Mouse (Mus musculus): ENCODE measurements around the gene Tap1. TPM values are rescaled to one million over a fixed set of nuclear protein-coding genes. Genes with fewer than 3 reads are reported as not detected.

Gene Tap1
- total and polyA plus RNA-seq, 3 experiments: 30.7 to 46.6 TPM; not detected in 1

GRCm38 (mm10) chr17:34198521-34198912, 11.2 kb downstream of the Tap1 start (continued):
- no peak for TF ChIP-seq CHD1 (IDR thresholded peaks at IDR 0.05; ENCODE audit: low read depth, low read length)
- no peak for TF ChIP-seq JUND (IDR thresholded peaks at IDR 0.05; ENCODE audit: low read depth, low read length)
- no peak for TF ChIP-seq USF2 (IDR thresholded peaks at IDR 0.05; ENCODE audit: borderline replicate concordance in 1 of 2, insufficient read depth in 1 of 2, low read depth in 1 of 2, low read length in 2 of 2)
- no peak for TF ChIP-seq MAZ (IDR thresholded peaks at IDR 0.05; ENCODE audit: low read depth, low read length)

- no peaks in the 10 kb centered on the region for H3K27me3 ChIP-seq (ENCODE audit: control insufficient read depth in 1 of 2, insufficient read depth in 2 of 2, low read length in 2 of 2)
- H3K9ac ChIP-seq (ENCODE audit: control insufficient read depth, low read depth, low read length, poor library complexity, severe bottlenecking): peak overlapping the region; percentile 88
- peak overlapping the region; percentile 67 to 93 for H3K4me3 ChIP-seq (ENCODE audit: control insufficient read depth in 1 of 2, insufficient read depth in 1 of 2, low read depth in 2 of 2, low read length in 2 of 2)
- DNase-seq (ENCODE audit: low read depth, low spot score): no peak
- H3K27ac ChIP-seq (ENCODE audit: control insufficient read depth, low read depth, low read length): peak overlapping the region; percentile 59
- peaks cover 15% of the 10 kb centered on the region for H3K79me2 ChIP-seq (ENCODE audit: control insufficient read depth, insufficient read depth, low read length, poor library complexity)
- no peaks in the 10 kb centered on the region for H3K9me3 ChIP-seq (replicated peaks; ENCODE audit: insufficient read depth, low read length)
- H3K36me3 ChIP-seq (ENCODE audit: control insufficient read depth in 1 of 2, insufficient read depth in 2 of 2, low read length in 2 of 2): peaks cover 0 to 5% of the 10 kb centered on the region in 2 experiments; a peak in 1 of 4 replicates
- no peak for TF ChIP-seq CHD1 (IDR thresholded peaks at IDR 0.05; ENCODE audit: low read depth, low read length)
- no peak for TF ChIP-seq KAT2A (conservative IDR thresholded peaks at IDR 0.05; ENCODE audit: low read depth, low read length)
- TF ChIP-seq HCFC1 (IDR thresholded peaks at IDR 0.05; ENCODE audit: low read depth, low read length): no peak
- no peak for TF ChIP-seq NELFE (IDR thresholded peaks at IDR 0.05; ENCODE audit: low read depth, low read length)
- TF ChIP-seq E2F4 (IDR thresholded peaks at IDR 0.05; ENCODE audit: borderline replicate concordance, low read depth, low read length): no peak
- TF ChIP-seq MXI1 (IDR thresholded peaks at IDR 0.05; ENCODE audit: low read depth, low read length): no peak
- TF ChIP-seq POLR2A (IDR thresholded peaks at IDR 0.05; ENCODE audit: control insufficient read depth in 1 of 2, insufficient read depth in 1 of 2, low read depth in 1 of 2, low read length in 2 of 2, poor library complexity in 1 of 2): no peak
- no peak for TF ChIP-seq TBP (IDR thresholded peaks at IDR 0.05; ENCODE audit: low read depth, low read length)
- TF ChIP-seq MYB (IDR thresholded peaks at IDR 0.05; ENCODE audit: low read depth, low read length): no peak
- no peak for TF ChIP-seq ZKSCAN1 (IDR thresholded peaks at IDR 0.05; ENCODE audit: low read depth, low read length)
- peaks cover 13 to 15% of the 10 kb centered on the region in 2 experiments for H3K4me1 ChIP-seq (ENCODE audit: control insufficient read depth in 1 of 2, insufficient read depth in 2 of 2, low read length in 2 of 2)
These were observed 11.8 kb downstream of the Tap1 start for GRCm38 (mm10) chr17:34199050-34199619.

- Histone ChIP-seq H3K4me3 (ENCODE audit: control insufficient read depth in 1 of 2, insufficient read depth in 1 of 2, low read depth in 2 of 2, low read length in 2 of 2) (no peak overlapping the region), H3K9me3 (replicated peaks; ENCODE audit: insufficient read depth, low read length) (no peaks in the 10 kb centered on the region), H3K79me2 (ENCODE audit: control insufficient read depth, insufficient read depth, low read length, poor library complexity) (peaks cover 23% of the 10 kb centered on the region), H3K9ac (ENCODE audit: control insufficient read depth, low read depth, low read length, poor library complexity, severe bottlenecking) (no peak overlapping the region), H3K4me1 (ENCODE audit: control insufficient read depth in 1 of 2, insufficient read depth in 2 of 2, low read length in 2 of 2) (peaks cover 13 to 15% of the 10 kb centered on the region in 2 experiments), H3K36me3 (ENCODE audit: control insufficient read depth in 1 of 2, insufficient read depth in 2 of 2, low read length in 2 of 2) (peaks cover 0 to 5% of the 10 kb centered on the region in 2 experiments; a peak in 1 of 4 replicates), H3K27me3 (ENCODE audit: control insufficient read depth in 1 of 2, insufficient read depth in 2 of 2, low read length in 2 of 2) (no peaks in the 10 kb centered on the region), H3K27ac (ENCODE audit: control insufficient read depth, low read depth, low read length) (no peak overlapping the region)
- TF ChIP-seq E2F4 (IDR thresholded peaks at IDR 0.05; ENCODE audit: borderline replicate concordance, low read depth, low read length) (no peak), HCFC1 (IDR thresholded peaks at IDR 0.05; ENCODE audit: low read depth, low read length) (no peak), UBTF (IDR thresholded peaks at IDR 0.05; ENCODE audit: borderline replicate concordance, insufficient read depth, low read depth, low read length) (no peak), GATA1 (IDR thresholded peaks at IDR 0.05; ENCODE audit: low read depth, low read length) (no peak), POLR2A (IDR thresholded peaks at IDR 0.05; ENCODE audit: control insufficient read depth in 1 of 2, insufficient read depth in 1 of 2, low read depth in 1 of 2, low read length in 2 of 2, poor library complexity in 1 of 2) (no peak), TBP (IDR thresholded peaks at IDR 0.05; ENCODE audit: low read depth, low read length) (no peak), ETS1 (IDR thresholded peaks at IDR 0.05; ENCODE audit: low read depth, low read length) (no peak), ZNF384 (IDR thresholded peaks at IDR 0.05; ENCODE audit: low read depth, low read length) (no peak), POLR2AphosphoS2 (IDR thresholded peaks at IDR 0.05; ENCODE audit: low read length) (no peak), TAL1 (IDR thresholded peaks at IDR 0.05; ENCODE audit: low read length) (no peak)
- DNase-seq (ENCODE audit: low read depth, low spot score): no peak
These were observed 12.7 kb downstream of the Tap1 start for GRCm38 (mm10) chr17:34200047-34200446.
